Mouse (Mus musculus) spleen, postnatal 36 days (tissue): ENCODE data around the gene Fxr2.

Source experiments
- DNase-seq, 2 experiments: peaks; one replicate each; pipeline ENCODE4 v3.0.0; 2022; ENCODE audit warnings: low spot score in 2 of 2, mixed read lengths in 1 of 2

Gene Fxr2

DNA sequence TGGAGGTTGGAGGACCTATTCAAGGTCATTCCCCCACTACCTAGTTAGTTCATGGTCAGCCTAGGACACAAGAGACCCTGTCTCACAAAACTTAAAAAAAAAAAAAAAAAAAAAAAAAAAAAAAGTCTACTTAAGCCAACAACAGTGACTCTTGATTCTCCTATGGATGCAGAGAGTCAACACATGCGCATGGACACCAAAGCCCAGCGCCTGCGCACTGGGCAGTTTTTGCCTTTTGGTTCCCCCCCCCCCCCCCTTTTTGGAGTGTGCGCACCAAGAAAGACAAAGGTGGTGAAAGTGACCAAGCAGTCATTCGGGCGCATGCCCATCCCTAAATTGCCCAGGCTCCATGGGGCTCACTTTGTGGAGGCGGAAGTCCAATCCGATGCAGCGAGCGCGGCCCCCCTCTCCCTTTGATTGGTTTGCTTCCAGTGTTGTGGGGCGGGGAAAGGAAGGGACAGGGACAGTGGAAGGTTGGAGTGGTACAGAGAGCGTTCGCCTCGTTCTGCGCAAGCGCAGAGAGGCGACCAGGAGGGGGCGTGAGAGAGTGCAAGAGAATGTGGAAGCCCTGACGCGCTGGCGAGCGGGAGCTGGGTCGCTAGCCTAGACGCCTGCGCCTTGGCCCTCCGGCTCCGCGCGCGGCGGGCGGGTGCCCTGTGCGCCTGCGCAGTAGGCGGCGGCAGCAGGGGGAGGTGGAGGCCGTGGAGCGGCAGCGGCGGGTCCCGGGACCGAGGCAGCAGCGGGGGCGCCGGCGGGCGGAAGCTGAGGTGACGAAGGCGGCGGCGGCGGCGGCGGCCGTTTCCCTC is at the start of gene Fxr2:
TSS of gene Fxr2 (plus strand) at position 707 of the 806 bp plus-strand sequence.
- DNase-seq: peak; percentile 100

GRCm38 (mm10) chr11:69584008-69584407 is 48.8 kb upstream of the Fxr2 start:
- DNase-seq: no peak

DNA sequence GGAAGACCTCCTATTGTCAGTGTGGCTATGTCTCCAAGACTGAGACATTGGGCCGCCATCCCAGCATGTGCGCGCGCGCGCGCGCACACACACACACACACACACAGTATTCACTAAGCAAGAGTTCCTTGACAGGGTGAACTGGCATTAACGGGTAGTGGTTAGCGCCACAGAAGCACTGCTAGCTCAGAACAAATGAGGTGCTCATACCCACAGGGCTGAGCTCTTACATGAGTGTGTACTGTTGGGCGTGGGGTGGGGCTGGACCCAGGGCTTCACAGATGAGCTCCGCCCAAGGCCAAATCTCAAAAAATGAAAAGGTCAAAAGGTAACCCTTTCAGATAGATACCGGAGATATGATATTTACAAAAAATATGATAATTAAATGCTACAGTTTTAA is 47.9 kb upstream of the Fxr2 start:
- peak in 1 of 2 experiments; percentile 18 for DNase-seq

GRCm38 (mm10) chr11:69585718-69586325 is 47.0 kb upstream of the Fxr2 start:
- DNase-seq: peak; percentile 54 to 66

DNA sequence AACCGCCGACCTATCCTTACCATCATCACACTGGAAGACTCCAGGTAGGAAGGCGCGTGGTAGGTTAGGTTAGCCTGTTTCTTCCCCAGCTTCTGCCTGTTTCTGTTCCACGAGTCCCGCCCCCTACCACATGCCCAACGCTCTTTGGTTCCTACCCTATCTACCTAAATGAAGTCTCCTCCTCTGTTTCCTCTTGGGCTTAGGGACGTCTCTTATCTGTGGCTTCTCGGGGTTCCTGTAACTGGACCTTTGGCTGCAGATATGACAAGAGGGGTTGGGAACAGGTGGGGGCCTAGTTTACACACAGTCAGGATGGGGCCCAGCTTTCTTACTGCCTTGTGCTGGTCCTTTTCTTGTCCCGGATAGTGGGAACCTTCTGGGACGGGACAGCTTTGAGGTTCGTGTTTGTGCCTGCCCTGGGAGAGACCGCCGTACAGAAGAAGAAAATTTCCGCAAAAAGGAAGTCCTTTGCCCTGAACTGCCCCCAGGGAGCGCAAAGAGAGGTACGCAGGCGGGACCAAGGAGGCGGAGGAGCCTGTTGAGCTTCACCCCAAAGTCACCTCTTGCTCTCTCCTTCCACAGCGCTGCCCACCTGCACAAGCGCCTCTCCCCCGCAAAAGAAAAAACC is 43.5 kb upstream of the Fxr2 start:
- DNase-seq: no peak

- DNase-seq: no peak
Measured at GRCm38 (mm10) chr11:69590622-69591021, 42.2 kb upstream of the Fxr2 start.

DNA sequence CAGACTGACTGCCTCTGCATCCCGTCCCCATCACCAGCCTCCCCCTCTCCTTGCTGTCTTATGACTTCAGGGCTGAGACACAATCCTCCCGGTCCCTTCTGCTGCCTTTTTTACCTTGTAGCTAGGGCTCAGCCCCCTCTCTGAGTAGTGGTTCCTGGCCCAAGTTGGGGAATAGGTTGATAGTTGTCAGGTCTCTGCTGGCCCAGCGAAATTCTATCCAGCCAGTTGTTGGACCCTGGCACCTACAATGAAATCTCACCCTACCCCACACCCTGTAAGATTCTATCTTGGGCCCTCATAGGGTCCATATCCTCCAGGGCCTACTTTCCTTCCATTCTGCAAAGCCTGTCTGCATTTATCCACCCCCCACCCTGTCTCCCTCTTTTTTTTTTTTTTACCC is 41.4 kb upstream of the Fxr2 start:
- DNase-seq: no peak

GRCm38 (mm10) chr11:69591899-69592637 is 40.7 kb upstream of the Fxr2 start:
- DNase-seq: no peak

DNA sequence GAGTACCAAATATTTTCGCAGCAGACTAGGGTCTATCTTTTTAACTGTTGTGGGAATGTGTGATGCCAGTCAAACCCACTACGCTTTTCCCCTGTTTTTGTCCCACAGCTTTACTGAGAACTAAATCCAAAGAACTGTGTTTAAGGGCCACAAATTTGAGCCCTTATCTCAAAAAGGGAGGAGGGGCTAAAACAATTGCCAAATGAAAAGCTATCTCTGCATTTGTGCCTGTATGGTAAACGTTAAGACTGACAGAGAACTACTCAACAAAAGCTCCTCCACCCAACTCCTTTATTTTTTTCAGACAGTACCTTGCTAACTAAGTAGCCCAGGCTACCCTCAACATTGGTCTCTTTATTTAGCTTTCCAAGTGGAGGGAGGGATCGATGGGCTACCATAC is 40.0 kb upstream of the Fxr2 start:
- no peak for DNase-seq

- no peak for DNase-seq
Measured at GRCm38 (mm10) chr11:69594853-69595252, 37.9 kb upstream of the Fxr2 start.

DNA sequence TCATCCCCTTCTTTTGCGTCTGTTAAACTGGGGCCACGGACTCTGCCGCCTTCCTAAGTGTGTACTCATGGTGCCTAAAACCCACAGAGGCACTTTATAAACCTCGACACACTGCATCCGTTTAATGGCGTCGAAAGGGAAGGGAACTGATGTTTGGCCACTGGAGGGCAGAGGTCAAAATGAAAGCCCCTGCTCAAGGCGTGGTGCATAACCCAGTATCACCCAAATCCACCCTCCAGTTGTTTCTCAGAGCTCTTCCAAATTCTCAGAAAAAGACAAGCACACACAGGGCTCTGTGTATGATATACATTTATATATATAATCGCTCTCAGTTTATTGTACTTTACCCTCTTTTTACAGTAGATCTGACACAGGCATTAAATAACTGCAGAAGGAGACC is 33.4 kb upstream of the Fxr2 start:
- DNase-seq: no peak

DNA sequence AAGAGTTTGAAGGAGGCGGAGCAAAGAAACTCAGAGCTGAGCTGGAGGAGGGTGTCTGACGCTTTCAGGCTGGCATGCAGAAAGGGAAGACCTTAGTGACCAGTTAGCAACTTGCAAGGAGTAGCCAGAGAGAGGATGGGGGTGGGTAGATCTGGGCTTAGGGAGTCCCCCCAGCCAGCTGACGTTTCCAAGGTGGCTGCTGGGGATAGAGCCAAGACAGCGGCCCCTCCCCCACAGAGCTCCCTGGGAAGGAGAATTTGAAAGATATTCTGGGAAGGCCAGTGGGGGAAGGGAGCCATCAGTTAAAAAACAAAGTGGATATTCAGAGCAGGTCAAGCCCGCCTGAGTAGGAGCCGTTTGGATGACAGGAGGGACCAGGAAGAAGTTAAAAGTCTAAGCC is 32.7 kb upstream of the Fxr2 start:
- no peak for DNase-seq

GRCm38 (mm10) chr11:69601768-69602167 is 31.0 kb upstream of the Fxr2 start:
- no peak for DNase-seq

DNA sequence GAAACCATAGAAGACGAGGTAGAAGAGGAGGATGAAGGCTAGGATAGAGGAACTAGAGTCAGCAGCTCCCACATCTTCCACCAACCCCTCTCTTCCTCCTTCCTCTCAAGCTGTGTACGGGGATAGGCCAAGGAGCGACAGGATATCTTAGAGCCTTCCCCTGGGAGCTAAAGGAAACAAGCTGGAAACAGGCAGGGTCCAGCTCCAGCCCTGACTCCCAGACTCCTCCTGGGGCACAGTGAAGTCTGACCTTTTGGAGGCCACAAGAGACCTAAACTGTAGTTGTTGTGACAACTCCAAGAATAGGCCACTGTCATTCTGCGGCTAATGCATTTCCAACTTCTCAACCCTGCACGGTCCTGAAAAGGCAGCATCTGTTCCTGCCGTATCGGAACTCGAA is 29.3 kb upstream of the Fxr2 start:
- no peak for DNase-seq

GRCm38 (mm10) chr11:69604347-69604746 is 28.4 kb upstream of the Fxr2 start:
- DNase-seq: no peak

DNA sequence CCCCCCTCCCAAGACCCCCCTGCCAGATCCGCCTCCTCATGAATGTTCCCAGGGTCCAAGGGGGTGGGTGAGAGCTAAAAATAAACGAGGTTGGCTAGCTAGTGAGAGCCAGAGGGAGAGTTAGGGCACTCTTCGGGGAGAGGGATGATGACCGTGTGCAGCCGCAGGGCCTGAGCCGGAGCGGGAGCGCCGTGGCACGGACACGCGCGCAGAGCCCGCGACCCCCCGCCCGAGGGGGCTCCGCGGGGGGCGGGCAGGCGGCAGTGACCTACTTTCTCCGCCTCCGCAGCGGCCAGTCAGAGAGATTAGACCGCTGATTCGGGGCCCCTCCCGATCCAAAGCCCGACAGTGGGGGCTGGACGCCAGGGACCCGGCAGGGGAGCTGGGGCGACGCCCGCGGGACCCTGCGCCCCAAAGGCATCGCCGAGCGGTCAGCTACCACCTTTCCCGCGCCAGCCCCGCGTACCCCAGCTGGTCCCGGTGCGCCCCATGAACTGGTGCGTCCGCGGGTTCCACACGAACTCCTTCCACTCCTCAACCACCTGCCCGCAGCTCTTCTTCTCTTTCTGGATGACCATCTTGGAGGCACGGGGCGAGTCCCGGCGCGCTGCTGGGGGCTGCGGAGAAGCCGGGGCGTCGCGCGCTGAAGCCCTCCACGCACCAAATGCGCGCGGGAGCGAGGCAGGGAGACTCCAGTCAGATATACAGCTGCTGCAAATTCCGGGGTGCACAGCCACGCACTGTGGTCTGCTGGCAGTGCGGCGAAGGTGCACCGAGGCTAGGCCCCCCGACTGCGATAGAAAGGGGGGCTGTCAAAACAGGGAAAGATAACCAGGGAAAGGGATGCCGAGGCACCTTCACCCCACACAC is 27.8 kb upstream of the Fxr2 start:
- no peak for DNase-seq

DNA sequence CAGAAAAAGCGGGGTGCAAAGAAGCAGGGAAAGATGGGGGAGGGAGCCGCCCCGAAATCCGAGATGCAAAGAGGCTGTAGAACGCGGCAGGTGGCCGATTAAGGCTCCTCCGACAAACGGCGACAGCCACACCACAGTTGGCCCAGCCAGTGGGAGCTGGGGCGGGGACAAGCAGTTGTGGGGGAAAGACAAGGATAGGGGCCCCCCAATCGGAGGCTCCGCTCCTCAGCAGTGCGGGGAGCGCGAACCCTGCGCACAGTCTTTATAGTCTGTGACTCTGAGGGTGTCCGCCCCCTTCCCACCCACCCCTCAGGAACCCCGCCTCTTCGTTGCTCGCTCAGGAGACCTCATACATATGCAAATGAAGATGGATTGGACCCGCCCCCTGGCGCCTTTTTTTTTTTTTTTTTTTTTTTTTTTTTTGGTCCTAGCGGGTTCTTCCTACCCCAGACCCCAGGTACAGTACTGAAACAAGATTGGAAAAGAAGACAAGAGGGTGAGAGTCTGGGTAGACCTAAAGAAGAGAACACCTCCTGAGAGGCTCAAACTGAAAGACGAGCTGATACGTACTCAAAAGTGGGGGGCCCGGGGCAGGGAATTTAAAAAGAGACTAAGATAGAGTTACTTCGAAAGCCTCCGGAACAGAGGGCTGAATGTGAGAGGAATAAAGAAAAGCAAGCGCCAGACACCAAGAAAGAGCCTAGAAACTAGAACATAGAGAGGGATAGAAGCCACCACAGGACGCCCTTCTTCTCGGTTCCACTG is 26.9 kb upstream of the Fxr2 start, which contains the start of gene Atp1b2:
TSS of gene Atp1b2 (minus strand) at position 217 of the 765 bp plus-strand sequence.
- peak; percentile 56 to 69 for DNase-seq

DNA sequence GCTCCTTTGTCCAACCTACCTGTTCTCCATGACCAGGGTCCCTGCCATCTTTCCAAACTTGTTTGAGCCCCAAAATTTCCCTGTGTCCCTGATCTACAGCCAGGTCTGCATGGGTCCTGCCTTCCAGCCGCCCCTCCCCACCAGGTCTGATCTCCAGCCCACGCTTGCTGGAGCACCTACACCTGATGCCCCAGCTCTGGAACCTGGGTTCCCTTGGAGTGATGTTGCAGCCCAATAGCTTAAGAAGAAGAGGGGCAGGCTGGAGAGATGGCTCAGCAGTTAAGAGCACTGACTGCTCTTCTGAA is 26.3 kb upstream of the Fxr2 start:
- no peak for DNase-seq

DNA sequence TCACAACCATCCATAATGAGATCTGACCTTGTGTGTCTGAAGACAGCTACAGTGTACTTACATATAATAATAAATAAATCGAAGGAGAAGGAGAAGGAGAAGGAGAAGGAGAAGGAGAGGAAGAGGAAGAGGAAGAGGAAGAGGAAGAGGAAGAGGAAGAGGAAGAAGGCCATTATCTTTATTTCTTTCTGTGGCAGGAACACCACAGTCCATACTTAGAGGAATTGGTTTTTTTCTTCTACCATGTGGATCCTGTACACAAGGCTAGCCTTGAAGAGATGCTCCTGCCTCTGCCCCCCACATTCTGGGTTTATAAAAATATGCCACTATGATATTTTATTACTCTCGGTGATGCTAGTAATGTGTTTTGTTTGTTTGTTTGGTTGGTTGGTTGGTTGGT is 26.0 kb upstream of the Fxr2 start:
- DNase-seq: no peak

- no peak for DNase-seq
Measured at GRCm38 (mm10) chr11:69608525-69608924, 24.3 kb upstream of the Fxr2 start.

DNA sequence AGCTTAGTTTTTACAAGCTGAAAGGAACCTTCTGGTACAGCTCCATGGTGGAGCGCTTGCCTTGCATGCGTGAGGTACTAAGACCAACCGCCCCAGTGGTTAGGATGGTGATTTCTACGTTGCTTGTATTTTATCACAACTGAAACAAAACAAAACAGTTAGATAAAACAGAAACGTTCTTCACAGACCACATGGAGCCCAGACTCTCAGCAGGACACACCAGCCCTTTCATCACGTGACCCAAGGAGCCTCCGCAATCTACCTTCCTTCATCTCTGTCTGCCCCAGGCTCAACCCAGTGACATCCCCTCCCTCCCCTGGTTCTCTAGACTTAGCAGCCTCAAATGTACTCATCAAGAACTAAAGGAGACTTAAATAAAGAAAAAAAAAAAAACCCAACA is 23.4 kb upstream of the Fxr2 start:
- DNase-seq: no peak
